Mouse (Mus musculus) liver (tissue): ENCODE results near the gene Spdef.

Experiments used
- DNase-seq: peaks from one replicate; pipeline ENCODE4 v3.0.0-alpha.2; 2020; ENCODE audit warnings: mixed read lengths

Gene Spdef

DNA sequence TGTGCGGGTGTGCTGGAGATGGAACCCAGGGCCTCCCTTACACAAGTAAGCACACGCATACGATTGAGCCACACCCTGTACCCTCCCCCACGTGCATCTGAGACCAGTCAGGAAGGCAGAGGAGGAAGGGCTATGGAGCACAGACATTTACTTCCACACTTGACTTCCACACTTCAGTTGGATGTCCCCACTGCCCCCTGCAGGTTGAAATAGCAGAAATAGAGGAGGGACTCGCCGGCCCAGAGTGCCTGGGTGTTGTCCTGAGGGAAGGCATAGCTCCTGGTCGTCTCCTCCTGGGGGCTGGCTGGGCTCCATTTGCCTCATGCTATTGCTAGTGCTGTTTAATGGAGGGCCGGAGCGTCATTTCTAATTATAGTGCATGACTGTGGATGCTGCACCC is 53.3 kb downstream of the Spdef start:
- no peak for DNase-seq

DNA sequence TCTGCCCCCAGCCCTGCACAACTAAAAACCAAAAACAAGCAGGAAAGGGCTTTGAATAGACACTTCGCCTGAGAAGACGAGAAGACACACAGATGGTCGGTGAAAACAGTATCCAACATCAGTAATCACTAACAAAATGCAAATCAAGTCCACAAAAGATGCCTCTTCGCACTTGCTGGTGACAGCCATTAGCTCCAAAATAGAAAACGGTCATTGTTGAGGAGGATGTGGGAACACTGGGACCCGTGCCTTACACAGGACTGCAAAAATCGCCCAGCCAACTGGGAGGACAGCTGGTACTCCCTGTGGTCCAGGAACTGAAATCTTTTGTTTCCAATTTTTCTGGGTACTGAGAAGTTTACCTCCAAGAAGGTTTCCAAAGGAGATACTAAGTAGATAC is 54.8 kb downstream of the Spdef start:
- no peak for DNase-seq

DNA sequence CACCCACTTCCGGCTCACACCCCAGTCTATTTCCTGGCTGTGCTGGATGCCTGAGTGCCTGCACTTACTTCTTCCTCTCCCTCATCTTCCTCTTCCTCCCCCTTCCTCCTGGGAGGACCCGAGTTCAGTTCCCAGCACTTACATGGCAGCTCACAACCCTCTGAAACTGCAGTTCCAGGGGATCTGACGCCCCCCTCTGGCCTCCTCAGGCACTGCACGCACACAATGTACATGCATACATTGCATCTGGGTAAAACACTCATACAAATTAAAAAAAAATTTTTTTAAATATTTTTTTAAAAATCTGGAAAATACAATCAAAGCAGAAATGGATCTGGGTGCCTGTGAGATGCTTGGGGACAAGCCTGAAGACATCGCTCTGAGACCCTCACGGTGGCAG is 57.0 kb downstream of the Spdef start:
- no peak for DNase-seq
